Mouse (Mus musculus) urinary bladder, adult 2 months (tissue): ENCODE measurements around the gene Anapc7. TPM values are rescaled to one million over a fixed set of nuclear protein-coding genes. Genes with fewer than 3 reads are reported as not detected.
"Not testable (repeated sequence)": the region's sequence is repeated elsewhere in the genome, so short reads cannot be mapped to it uniquely, and the experiment has no call there.

Source experiments
- DNase-seq: peaks from one replicate; pipeline ENCODE4 v3.0.0; 2022; ENCODE audit warnings: low spot score
- polyA plus RNA-seq: library from polyadenylated mRNA; depleted of rRNA; stranded (reverse); fragments of >200 nt; gene quantifications from 2 replicates; pipeline ENCODE4 v1.2.3, GENCODE M21; 2012

Anapc7 gene
- polyA plus RNA-seq, 1 experiment, result 41.6 TPM

- no peak for DNase-seq
Measured at GRCm38 (mm10) chr5:122405537-122405936, 16.0 kb upstream of the Anapc7 start.

DNA sequence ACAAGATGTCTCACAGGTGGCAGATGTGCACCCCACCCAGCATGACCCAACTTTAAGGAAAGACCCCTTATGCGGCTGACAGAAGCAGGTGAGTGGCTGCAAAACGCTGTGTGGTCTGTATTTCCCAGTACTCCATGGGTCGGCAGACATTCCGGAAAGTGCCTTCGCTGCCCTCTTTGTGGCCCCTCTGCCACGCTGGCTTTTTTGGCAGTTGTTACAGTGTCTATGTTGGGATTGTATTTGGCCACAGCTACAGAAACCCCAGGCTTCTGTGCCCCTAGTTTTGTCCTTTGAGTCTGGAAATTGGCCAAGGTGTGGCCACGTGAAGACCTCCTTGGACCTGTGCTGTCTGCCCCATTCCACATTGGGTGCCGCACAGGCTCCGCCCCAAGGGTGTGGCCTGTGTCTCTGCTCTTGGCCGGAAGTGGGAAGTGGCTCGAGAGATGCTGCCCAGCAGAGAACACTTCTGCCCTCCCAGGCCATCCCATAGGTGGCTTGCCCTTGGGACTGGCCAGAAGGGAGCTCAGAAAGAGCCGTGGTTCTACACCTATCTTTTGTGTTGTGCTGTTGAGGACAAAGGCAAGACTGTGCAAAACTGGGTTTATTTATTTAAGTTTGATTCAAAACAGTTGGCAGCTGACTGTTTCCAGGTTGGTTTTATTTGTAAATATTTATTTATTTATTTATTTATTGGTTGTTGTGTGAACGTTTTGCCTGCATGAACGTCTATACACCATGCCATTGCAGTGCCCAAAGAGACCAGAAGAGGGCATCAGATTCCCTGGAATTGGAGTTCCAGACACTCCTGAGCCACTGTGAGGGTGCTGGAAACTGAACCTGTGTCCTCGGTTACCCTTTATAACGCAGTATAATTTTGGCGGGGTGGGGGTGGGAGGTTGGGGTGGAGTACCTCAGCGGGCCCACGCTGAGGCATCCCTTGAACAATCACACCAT, 11.5 kb upstream of the Anapc7 start:
- no peak for DNase-seq

DNA sequence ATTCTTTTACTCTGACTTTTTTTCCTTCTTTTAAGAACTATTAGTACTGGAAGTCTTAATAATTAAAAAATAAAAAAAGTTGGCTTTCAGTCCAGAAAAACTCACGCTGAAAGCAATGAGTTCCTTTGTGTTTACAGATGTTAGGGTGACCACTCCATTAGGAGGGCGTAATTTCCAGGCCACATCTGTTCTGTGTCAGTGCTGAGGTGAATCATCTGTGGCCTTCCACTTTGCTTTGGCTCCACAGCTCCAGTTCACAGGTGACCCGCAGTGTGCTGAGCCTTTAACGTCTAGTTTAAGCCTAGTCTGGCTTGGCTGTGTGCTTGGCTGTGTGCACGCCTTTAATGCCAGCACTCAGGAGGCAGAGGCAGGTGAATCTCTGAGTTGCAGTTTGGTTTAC, 9.6 kb upstream of the Anapc7 start:
- no peak for DNase-seq

GRCm38 (mm10) chr5:122412826-122413225, 8.7 kb upstream of the Anapc7 start:
- no peak for DNase-seq

- DNase-seq, result no peak
Measured at GRCm38 (mm10) chr5:122414351-122414750, 7.1 kb upstream of the Anapc7 start.

GRCm38 (mm10) chr5:122415465-122415864, 6.0 kb upstream of the Anapc7 start:
- no peak for DNase-seq

DNA sequence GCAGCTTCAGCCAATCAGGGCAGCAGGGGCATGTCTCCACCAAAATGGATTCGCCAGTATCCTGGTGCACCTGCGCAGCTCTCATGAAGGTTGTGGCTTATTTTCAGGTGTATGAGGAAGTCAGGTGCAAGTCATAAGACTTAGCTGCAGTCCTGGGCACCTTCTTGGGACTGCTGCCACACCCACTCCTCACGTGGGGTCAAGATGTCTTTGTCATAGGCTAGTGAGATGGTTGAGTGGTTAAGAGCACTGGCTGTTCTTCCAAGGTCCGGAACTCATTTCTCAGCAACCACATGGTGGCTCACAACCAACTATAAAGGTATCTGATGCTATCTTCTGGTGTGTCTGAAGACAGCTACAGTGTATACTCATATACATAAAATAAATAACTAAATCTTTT, 817 bp upstream of the Anapc7 start:
- not testable (repeated sequence) for DNase-seq

DNA sequence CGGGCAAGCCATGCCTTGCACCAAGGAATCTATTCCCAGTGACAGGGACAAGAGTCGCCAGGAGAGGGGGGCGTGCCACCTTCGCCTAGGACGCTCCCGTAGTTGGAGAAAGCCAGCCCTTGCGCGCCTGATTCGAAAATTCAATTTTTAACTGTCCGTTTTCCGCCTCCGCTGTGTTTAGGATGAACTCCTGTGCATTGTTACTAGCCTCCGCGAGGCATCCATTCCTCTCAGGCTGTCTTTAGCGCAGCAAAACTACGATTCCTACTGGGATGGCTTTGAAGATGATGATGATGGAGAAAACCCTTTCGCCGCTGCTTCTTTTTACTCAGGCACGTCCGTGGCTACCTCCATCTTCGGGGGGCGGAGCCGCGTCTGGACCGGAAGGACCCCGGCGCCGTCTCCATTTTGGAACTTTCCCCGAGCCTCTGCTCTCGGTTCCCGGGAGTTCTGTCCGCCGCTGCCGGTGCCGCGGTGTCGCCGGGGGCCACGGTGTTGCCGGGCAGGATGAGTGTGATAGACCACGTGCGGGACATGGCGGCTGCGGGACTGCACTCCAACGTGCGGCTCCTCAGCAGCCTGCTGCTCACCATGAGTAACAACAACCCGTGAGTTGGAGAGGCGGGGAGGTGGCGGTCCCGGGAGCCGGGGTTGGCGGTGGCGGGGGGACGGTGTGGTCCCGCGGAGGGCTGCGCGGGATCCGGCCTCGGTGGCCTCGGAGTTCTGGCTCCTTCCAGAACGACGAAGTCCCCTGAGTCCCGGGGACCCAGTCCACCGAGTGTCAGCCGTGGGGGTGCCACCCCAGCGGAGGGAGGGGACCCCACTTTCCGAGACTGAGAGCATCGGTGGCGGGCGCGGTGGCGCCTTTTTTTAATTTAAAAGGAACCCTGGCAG, 825 bp downstream of the Anapc7 start:
- DNase-seq, result peak; percentile 84

DNA sequence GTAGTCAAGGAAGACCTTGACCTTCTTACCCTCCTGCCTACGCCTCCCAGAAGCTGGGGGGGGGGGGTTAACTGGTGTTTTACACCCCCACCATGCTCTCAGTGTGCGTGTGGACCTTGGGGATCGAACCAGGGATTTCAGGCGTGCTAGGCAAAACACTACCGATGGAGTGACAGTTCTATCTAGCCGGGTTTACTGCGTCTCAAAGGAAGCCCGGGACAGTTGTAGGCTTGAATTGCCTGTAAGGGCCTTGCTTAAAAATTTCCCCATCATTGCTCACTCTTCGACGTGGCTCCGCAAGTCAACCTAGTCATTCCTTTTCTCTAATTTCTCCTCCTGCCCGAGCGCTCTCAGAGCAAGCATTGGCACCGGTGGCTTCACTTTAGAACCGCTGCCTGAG, 1.6 kb downstream of the Anapc7 start:
- no peak for DNase-seq

DNA sequence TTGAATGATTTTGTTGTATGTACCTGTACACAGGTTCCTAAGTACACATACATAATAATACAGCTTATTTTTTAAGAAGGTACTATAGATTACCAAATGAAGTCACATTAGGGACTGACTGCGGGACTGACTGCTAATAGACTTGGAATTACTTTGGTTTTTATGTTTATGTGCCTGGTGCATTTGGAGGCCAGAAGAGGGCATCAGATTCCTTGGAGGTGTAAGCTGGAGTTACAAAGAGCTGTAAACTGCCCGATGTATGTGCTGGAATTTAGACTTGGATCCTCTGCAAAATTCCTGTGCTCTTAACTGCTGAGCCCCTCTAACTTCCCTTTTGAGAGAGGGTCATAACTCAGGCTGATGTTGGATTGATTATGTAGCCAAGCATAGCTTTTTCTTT, 4.1 kb downstream of the Anapc7 start:
- no peak for DNase-seq

DNA sequence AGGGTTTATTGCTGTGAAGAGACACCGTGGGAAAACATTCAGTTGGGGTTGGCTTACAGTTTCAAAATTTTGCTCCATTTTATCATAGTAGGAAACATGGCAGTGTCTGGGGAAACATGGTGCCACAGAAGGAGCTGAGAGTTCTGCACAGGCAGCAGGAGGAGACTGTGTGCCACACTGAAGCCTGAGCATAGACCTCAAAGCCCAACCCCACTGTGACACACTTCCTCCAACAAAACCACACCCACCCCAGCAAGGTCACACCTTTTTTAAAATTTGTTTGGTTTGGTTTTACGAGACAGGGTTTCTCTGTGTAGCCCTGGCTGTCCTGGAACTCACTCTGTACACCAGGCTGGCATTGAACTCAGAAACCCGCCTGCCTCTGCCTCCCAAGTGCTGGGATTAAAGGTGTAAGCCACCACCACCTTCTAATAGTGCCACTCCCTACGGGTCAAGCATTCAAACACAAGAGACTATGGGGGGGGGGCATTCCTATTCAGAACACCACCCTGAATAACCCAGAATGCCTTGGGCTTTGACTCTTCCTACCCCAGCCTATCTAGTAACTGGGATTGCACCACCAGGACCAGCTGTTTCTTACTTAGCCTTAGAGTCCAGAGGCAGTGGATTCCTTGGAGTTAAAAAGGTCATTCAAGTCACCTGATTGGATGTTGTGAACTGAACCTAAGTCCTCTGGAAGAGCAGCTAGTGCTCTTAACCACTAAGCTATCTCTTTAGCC, 8.7 kb downstream of the Anapc7 start:
- DNase-seq, result no peak

- no peak for DNase-seq
Measured at GRCm38 (mm10) chr5:122431221-122431620, 9.7 kb downstream of the Anapc7 start.

- DNase-seq, result no peak
Measured at GRCm38 (mm10) chr5:122434541-122434940, 13.0 kb downstream of the Anapc7 start.

- DNase-seq, result no peak
Measured at GRCm38 (mm10) chr5:122439400-122440094, 18.1 kb downstream of the Anapc7 start.

DNA sequence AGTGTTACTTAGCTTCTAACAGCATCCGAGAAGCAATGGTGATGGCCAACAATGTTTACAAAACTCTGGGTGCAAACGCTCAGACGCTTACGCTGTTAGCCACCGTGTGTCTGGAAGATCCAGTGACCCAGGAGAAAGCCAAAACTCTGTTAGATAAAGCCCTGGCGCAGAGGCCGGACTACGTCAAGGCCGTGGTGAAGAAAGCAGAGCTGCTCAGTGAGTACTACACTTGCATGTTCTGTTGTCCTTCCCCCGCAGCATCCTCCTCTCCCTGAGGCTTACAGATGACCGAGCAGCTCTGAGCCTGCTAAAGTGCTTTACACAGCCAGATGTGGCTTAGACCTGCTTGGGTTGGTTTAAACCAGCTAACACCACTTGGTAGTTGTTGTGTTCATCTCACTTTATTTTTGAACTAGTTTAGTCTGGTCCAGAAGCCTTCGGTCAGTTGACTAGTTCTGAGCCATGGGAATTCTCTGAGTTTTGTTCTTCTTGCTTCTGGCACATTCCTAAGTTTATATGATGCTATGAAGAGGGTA, 18.7 kb downstream of the Anapc7 start:
- no peak for DNase-seq

DNA sequence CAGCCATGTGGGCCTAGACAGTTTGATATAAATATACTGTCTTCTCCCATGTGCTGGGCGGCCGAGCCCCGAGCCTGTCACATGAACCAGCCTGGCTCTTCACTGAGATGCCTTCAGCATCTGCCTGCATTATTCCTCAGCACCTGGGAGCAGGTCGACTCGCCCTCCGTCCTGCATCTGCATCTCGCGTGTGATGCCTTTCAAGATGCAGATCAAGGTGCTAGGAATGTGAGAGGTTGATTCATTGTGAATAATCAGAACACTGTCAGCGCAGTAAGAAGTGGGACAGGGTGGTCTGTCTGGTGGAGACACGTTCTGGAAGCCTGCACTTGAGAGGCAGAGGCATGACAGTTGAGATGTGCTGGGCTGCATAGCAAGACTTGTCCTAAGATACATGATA, 23.0 kb downstream of the Anapc7 start:
- DNase-seq, result no peak

GRCm38 (mm10) chr5:122445051-122445610, 23.6 kb downstream of the Anapc7 start:
- no peak for DNase-seq

- DNase-seq, result no peak
Measured at GRCm38 (mm10) chr5:122447857-122448256, 26.4 kb downstream of the Anapc7 start.

DNA sequence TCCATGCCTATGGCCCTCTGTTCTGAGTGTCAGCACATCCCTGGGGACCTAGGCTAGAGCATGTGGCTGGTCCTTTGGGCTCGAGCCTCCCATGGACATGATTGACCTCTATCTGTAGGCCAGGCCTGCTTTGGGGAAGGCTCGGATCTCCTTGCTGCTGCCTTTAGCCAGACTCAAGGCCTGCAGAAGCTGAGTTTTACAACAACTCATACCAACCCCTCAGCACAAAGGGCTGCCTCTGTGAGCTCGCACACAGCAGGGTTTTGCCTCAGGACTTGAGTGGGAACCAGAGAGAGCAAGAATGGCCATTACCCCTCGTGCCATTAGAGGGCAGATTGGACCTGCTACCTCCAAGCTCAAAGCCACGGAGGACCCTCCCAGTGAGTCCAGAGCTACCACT, 27.4 kb downstream of the Anapc7 start:
- DNase-seq, result no peak

- DNase-seq, result no peak
Measured at GRCm38 (mm10) chr5:122449946-122450345, 28.5 kb downstream of the Anapc7 start.

DNA sequence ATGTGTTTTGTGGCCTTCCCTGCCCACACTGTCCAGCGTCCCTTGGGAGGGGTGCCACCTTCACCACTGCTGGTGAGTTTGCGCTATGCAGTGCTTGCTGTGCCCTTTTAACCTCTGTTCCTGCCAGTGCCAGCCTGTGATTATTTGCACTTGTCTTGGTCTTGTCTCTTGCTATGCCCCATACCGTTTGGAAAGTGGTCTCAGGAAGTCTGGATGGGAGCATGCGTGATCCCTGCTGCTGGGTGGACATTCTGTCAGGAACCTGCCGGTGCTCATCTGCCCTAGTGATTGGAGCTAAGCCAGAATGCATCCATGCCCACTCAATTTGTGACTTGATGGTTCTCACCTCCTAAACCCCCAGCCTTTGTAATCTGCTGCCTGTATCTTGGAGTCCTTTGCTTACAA, 29.4 kb downstream of the Anapc7 start:
- DNase-seq, result no peak
